Mouse (Mus musculus) bone marrow macrophage, adult 2 months (primary cell): Measurements from ENCODE around the gene Fam122c. TPM values are rescaled to one million over a fixed set of nuclear protein-coding genes. Genes with fewer than 3 reads are reported as not detected.
A peak's percentile ranks its signal among the peaks of the same experiment; 100 is the strongest.

Experiments
- H3K27ac ChIP-seq: 2 replicates; pipeline ENCODE4 v1.5.1; 2012; ENCODE audit warnings: low read depth, low read length; ENCODE audit not compliant: insufficient read depth
- H3K4me1 ChIP-seq: 2 replicates; pipeline ENCODE4 v1.6.1; 2012; ENCODE audit warnings: low read length; ENCODE audit not compliant: control insufficient read depth, insufficient read depth
- H3K4me3 ChIP-seq: 2 replicates; pipeline ENCODE4 v1.5.1; 2012; ENCODE audit warnings: mild to moderate bottlenecking, low read length, moderate library complexity; ENCODE audit not compliant: insufficient read depth
- CTCF ChIP-seq: IDR thresholded peaks from 2 replicates; pipeline ENCODE4 v1.5.1; 2012; ENCODE audit warnings: low read depth, mild to moderate bottlenecking, low read length, moderate library complexity
- POLR2A ChIP-seq: IDR thresholded peaks from 2 replicates; pipeline ENCODE4 v1.6.1; 2012; ENCODE audit warnings: mild to moderate bottlenecking, low read depth, low read length, borderline replicate concordance
- polyA plus RNA-seq: library from polyadenylated mRNA; stranded (reverse); fragments of >200 nt; gene quantifications from 2 replicates; pipeline ENCODE4 v1.2.4, GENCODE M21; 2012; ENCODE audit not compliant: missing spikeins, insufficient read depth, insufficient read length

Gene Fam122c
- polyA plus RNA-seq, 1 experiment = not detected

DNA sequence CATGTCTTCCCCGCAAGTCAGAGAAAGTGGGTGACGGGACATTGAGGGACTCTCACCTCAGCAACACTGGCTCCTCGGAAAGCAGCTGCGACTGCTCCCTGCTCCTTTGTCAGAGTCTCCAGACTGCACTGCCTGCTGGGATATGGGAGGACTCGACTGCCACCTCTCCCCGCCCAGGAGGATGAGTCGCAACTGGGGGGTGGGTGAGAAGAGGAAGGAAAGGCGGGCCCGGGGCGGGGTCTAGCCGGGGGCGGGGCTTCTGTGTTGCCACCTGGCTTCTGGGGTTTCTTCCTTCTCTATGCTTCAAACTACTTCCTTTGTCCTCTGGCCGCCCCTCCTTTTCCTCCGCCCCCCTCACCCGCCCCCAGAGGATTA lies 97.1 kb downstream of the Fam122c start, which contains the start of gene Mospd1:
Gene Mospd1 (minus strand): TSS at position 137 of the 375 bp plus-strand sequence.
- TF ChIP-seq POLR2A = no peak
- TF ChIP-seq CTCF = no peak
- H3K4me1 ChIP-seq = no peaks in the 10 kb centered on the region
- peak within 1 kb of the TSS; percentile 54 for H3K27ac ChIP-seq
- H3K4me3 ChIP-seq = peak within 1 kb of the TSS; percentile 62

Other genes starting within 250 kb of the Fam122c start
- gene Plac1, start 33.3 kb upstream of the Fam122c start, polyA plus RNA-seq = not detected in 2 replicates
- 7.3 and 8.7 TPM in 2 replicates for gene Fam122b, start 3.6 kb upstream of the Fam122c start, polyA plus RNA-seq
- 24.9 and 26.2 TPM in 2 replicates for gene Mospd1, start 97.1 kb downstream of the Fam122c start, polyA plus RNA-seq
- gene Etd, start 161.5 kb downstream of the Fam122c start, polyA plus RNA-seq = not detected in 2 replicates